Mouse (Mus musculus) hindbrain, embryonic 11.5 days (tissue): Measurements from ENCODE around the gene Myo18b. TPM values are rescaled to one million over a fixed set of nuclear protein-coding genes. Genes with fewer than 3 reads are reported as not detected.

Experiments used
- ATAC-seq: fragments of 200-750 bp; cut with Nextera tagmentation; 2 replicates; pipeline ENCODE4 v1.8.0; 2017; ENCODE audit warnings: mild to moderate bottlenecking, moderate TSS enrichment, moderate library complexity; ENCODE audit not compliant: low FRiP score
- DNase-seq: peaks from one replicate; pipeline ENCODE4 v3.0.0-alpha.2; 2015; ENCODE audit warnings: low spot score
- H3K27ac ChIP-seq: fragments of 300-500 bp; sonication (generic); 2 replicates; pipeline ENCODE4 v1.5.1; 2014; ENCODE audit warnings: mild to moderate bottlenecking, low read depth, low read length
- H3K27me3 ChIP-seq: fragments of 300-500 bp; sonication (generic); 2 replicates; pipeline ENCODE4 v1.6.1; 2014; ENCODE audit warnings: mild to moderate bottlenecking, low read length, moderate library complexity, mixed read lengths; ENCODE audit not compliant: control insufficient read depth, insufficient read depth
- H3K36me3 ChIP-seq: fragments of 300-500 bp; sonication (generic); 2 replicates; pipeline ENCODE4 v1.6.1; 2014; ENCODE audit warnings: mild to moderate bottlenecking, low read length, moderate library complexity, mixed read lengths; ENCODE audit not compliant: control insufficient read depth, insufficient read depth
- H3K4me1 ChIP-seq: fragments of 300-500 bp; sonication (generic); replicated peaks from 2 replicates; pipeline ENCODE4 v1.6.1; 2014; ENCODE audit warnings: low read length, mixed read lengths; ENCODE audit not compliant: control insufficient read depth, insufficient read depth
- H3K4me2 ChIP-seq: fragments of 300-500 bp; sonication (generic); replicated peaks from 2 replicates; pipeline ENCODE4 v1.6.1; 2014; ENCODE audit warnings: mild to moderate bottlenecking, low read depth, low read length
- H3K4me3 ChIP-seq: fragments of 300-500 bp; sonication (generic); 2 replicates; pipeline ENCODE4 v1.5.1; 2014; ENCODE audit warnings: low read depth, low read length
- H3K9ac ChIP-seq: fragments of 300-500 bp; sonication (generic); 2 replicates; pipeline ENCODE4 v1.6.1; 2014; ENCODE audit warnings: low read depth, low read length
- H3K9me3 ChIP-seq: fragments of 300-500 bp; sonication (generic); 2 replicates; pipeline ENCODE4 v1.6.1; 2016; ENCODE audit warnings: low read length; ENCODE audit not compliant: control insufficient read depth
- WGBS: fragments of 180-500 bp; shearing (Covaris S2); extraction: QIAGEN DNeasy Blood & Tissue Kit; methylation state at CpG from one replicate; pipeline ENCODE4 v1.1.7; 2014; 5-methylcytosine and 5-hydroxymethylcytosine counted together
- polyA plus RNA-seq: library from polyadenylated mRNA; unstranded; fragments of >200 nt; fragmentation: Nextera tagmentation; extraction: Ambion mirVana; gene quantifications from 2 replicates; pipeline ENCODE4 v1.2.1, GENCODE M21; 2014

Myo18b gene
- polyA plus RNA-seq, 1 experiment from 2014 or later = 0.68 TPM

- 96% methylated on average over 4 of the region's 4 CpGs for WGBS
- Histone ChIP-seq H3K27me3 (no peaks in the 10 kb centered on the region), H3K9me3 (no peaks in the 10 kb centered on the region), H3K4me3 (no peak overlapping the region), H3K4me2 (no peak overlapping the region), H3K36me3 (no peaks in the 10 kb centered on the region), H3K27ac (no peak overlapping the region), H3K9ac (no peak overlapping the region), H3K4me1 (no peaks in the 10 kb centered on the region)
- DNase-seq (no peak), ATAC-seq (no peak)
These were observed 88.5 kb downstream of the Myo18b start for GRCm38 (mm10) chr5:112807629-112808028.

GRCm38 (mm10) chr5:112796086-112796485 is 100.1 kb downstream of the Myo18b start:
- no peak for ATAC-seq
- peak; percentile 23 for DNase-seq
- H3K27ac ChIP-seq = 0 out of 2 replicates have a peak overlapping the region, but pooled peaks have one; percentile 10

GRCm38 (mm10) chr5:112791792-112792780 is 104.1 kb downstream of the Myo18b start:
- 81% methylated on average over 15 of the region's 15 CpGs for WGBS
- Histone ChIP-seq H3K9me3 (no peaks in the 10 kb centered on the region), H3K36me3 (no peaks in the 10 kb centered on the region), H3K27me3 (no peaks in the 10 kb centered on the region), H3K27ac (no peak overlapping the region), H3K4me2 (no peak overlapping the region), H3K4me1 (no peaks in the 10 kb centered on the region), H3K9ac (no peak overlapping the region), H3K4me3 (no peak overlapping the region)
- no peak for ATAC-seq
- peak; percentile 21 for DNase-seq

More at GRCm38 (mm10) chr5:112796086-112796485, 100.1 kb downstream of the Myo18b start:
- no peaks in the 10 kb centered on the region for H3K9me3 ChIP-seq
- 50% methylated on average over 7 of the region's 7 CpGs for WGBS
- no peaks in the 10 kb centered on the region for H3K27me3 ChIP-seq
- H3K36me3 ChIP-seq = no peaks in the 10 kb centered on the region
- no peak overlapping the region for H3K4me3 ChIP-seq
- H3K4me2 ChIP-seq = no peak overlapping the region
- no peaks in the 10 kb centered on the region for H3K4me1 ChIP-seq
- H3K9ac ChIP-seq = no peak overlapping the region

GRCm38 (mm10) chr5:112790376-112791111 is 105.6 kb downstream of the Myo18b start:
- DNase-seq (no peak), ATAC-seq (no peak)
- Histone ChIP-seq H3K27me3 (no peaks in the 10 kb centered on the region), H3K27ac (no peak overlapping the region), H3K36me3 (no peaks in the 10 kb centered on the region), H3K4me2 (no peak overlapping the region), H3K9ac (no peak overlapping the region), H3K9me3 (no peaks in the 10 kb centered on the region), H3K4me1 (no peaks in the 10 kb centered on the region), H3K4me3 (no peak overlapping the region)
- 72% methylated on average over 4 of the region's 4 CpGs for WGBS

GRCm38 (mm10) chr5:112788441-112788840 is 107.7 kb downstream of the Myo18b start:
- 92% methylated on average over 2 of the region's 2 CpGs for WGBS
- ATAC-seq = no peak
- Histone ChIP-seq H3K4me2 (no peak overlapping the region), H3K27ac (no peak overlapping the region), H3K27me3 (no peaks in the 10 kb centered on the region), H3K9ac (no peak overlapping the region), H3K9me3 (no peaks in the 10 kb centered on the region), H3K36me3 (no peaks in the 10 kb centered on the region), H3K4me3 (no peak overlapping the region), H3K4me1 (no peaks in the 10 kb centered on the region)
- DNase-seq = no peak

- H3K9ac ChIP-seq = no peak overlapping the region
- no peaks in the 10 kb centered on the region for H3K27me3 ChIP-seq
- H3K27ac ChIP-seq = no peak overlapping the region
- no peak overlapping the region for H3K4me3 ChIP-seq
- H3K4me2 ChIP-seq = no peak overlapping the region
- ATAC-seq = no peak
- DNase-seq = no peak
- 85% methylated on average over 6 of the region's 6 CpGs for WGBS
- no peaks in the 10 kb centered on the region for H3K36me3 ChIP-seq
- H3K9me3 ChIP-seq = no peaks in the 10 kb centered on the region
- no peaks in the 10 kb centered on the region for H3K4me1 ChIP-seq
These were observed 109.4 kb downstream of the Myo18b start for GRCm38 (mm10) chr5:112786788-112787187.

GRCm38 (mm10) chr5:112786031-112786430 is 110.1 kb downstream of the Myo18b start:
- Histone ChIP-seq H3K9me3 (no peaks in the 10 kb centered on the region), H3K9ac (no peak overlapping the region), H3K4me3 (no peak overlapping the region), H3K4me2 (no peak overlapping the region), H3K4me1 (no peaks in the 10 kb centered on the region), H3K36me3 (no peaks in the 10 kb centered on the region), H3K27ac (no peak overlapping the region), H3K27me3 (no peaks in the 10 kb centered on the region)
- ATAC-seq (no peak), DNase-seq (no peak)
- 80% methylated on average over 8 of the region's 8 CpGs for WGBS

- no peaks in the 10 kb centered on the region for H3K27me3 ChIP-seq
- DNase-seq (no peak), ATAC-seq (no peak)
- H3K4me1 ChIP-seq = no peaks in the 10 kb centered on the region
- H3K27ac ChIP-seq = no peak overlapping the region
- H3K4me3 ChIP-seq = no peak overlapping the region
- H3K4me2 ChIP-seq = no peak overlapping the region
- H3K36me3 ChIP-seq = no peaks in the 10 kb centered on the region
- no peaks in the 10 kb centered on the region for H3K9me3 ChIP-seq
- H3K9ac ChIP-seq = no peak overlapping the region
- WGBS = 91% methylated on average over 7 of the region's 7 CpGs
These were observed 114.4 kb downstream of the Myo18b start for GRCm38 (mm10) chr5:112781719-112782118.
